Mouse (Mus musculus) lung, embryonic 14.5 days (tissue): ENCODE measurements around the gene Me3. TPM values are rescaled to one million over a fixed set of nuclear protein-coding genes. Genes with fewer than 3 reads are reported as not detected.
A peak's percentile ranks its signal among the peaks of the same experiment; 100 is the strongest.

Experiments
- ATAC-seq: fragments of 200-750 bp; cut with Nextera tagmentation; 2 replicates; pipeline ENCODE4 v1.8.0; 2017; ENCODE audit warnings: mild to moderate bottlenecking, moderate TSS enrichment, moderate library complexity; ENCODE audit not compliant: insufficient read depth
- DNase-seq: peaks from one replicate; pipeline ENCODE4 v3.0.0-alpha.2; 2015
- H3K27ac ChIP-seq: fragments of 300-500 bp; sonication (generic); 2 replicates; pipeline ENCODE4 v1.5.1; 2014; ENCODE audit warnings: low read depth, mild to moderate bottlenecking, moderate library complexity
- H3K27me3 ChIP-seq: fragments of 300-500 bp; sonication (generic); 2 replicates; pipeline ENCODE4 v1.6.1; 2014; ENCODE audit warnings: low read length, control low read depth; ENCODE audit not compliant: insufficient read depth
- H3K36me3 ChIP-seq: fragments of 300-500 bp; sonication (generic); 2 replicates; pipeline ENCODE4 v1.6.1; 2014; ENCODE audit warnings: control low read depth; ENCODE audit not compliant: insufficient read depth
- H3K4me1 ChIP-seq: fragments of 300-500 bp; sonication (generic); 2 replicates; pipeline ENCODE4 v1.6.1; 2014; ENCODE audit warnings: antibody characterized with exemption, control low read depth; ENCODE audit not compliant: insufficient read depth
- H3K4me2 ChIP-seq: fragments of 300-500 bp; sonication (generic); 2 replicates; pipeline ENCODE4 v1.6.1; 2014; ENCODE audit warnings: mild to moderate bottlenecking
- H3K4me3 ChIP-seq: fragments of 300-500 bp; sonication (generic); 2 replicates; pipeline ENCODE4 v1.5.1; 2014; ENCODE audit warnings: low read depth, low read length
- H3K9ac ChIP-seq: fragments of 300-500 bp; sonication (generic); 2 replicates; pipeline ENCODE4 v1.6.1; 2014
- H3K9me3 ChIP-seq: fragments of 300-500 bp; sonication (generic); 2 replicates; pipeline ENCODE4 v1.6.1; 2016; ENCODE audit warnings: low read depth, low read length, control low read depth
- CTCF ChIP-seq: IDR thresholded peaks from 2 replicates; pipeline ENCODE4 v1.5.1; 2016; ENCODE audit warnings: antibody characterized with exemption, low read depth
- WGBS: fragments of 180-500 bp; shearing (Covaris S2); extraction: QIAGEN DNeasy Blood & Tissue Kit; methylation state at CpG from one replicate; pipeline ENCODE4 v1.1.7; 2014; 5-methylcytosine and 5-hydroxymethylcytosine counted together
- polyA plus RNA-seq: library from polyadenylated mRNA; unstranded; fragments of >200 nt; fragmentation: Nextera tagmentation; extraction: Ambion mirVana; gene quantifications from 2 replicates; pipeline ENCODE4 v1.2.1, GENCODE M21; 2014

Me3 gene
- polyA plus RNA-seq, 1 experiment from 2014 or later, result 0.84 TPM

DNA sequence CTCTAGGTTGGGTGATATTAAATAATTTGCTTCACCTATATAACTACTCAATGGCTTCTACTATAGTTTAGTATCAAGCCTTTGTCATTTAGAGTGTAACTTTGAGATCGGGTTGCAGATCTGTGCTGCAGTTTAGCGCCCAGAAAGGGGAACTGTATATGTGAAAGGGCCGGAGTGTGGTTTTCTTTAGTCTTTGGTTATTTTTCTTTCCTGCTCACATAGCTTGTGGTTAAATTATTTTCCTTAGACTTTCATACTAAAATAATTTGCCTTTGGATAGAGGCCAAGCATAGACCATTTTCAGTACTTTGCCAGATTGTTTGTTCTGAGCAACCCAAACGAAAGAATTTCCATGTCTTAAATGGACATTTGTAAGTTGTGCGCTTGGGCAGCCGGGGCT is 46.9 kb downstream of the Me3 start:
- no peaks in the 10 kb centered on the region for H3K27me3 ChIP-seq
- no peaks in the 10 kb centered on the region for H3K4me1 ChIP-seq
- 67% methylated on average over 6 of the region's 6 CpGs for WGBS
- H3K9me3 ChIP-seq, result no peaks in the 10 kb centered on the region
- no peak for ATAC-seq
- H3K9ac ChIP-seq, result no peak overlapping the region
- H3K36me3 ChIP-seq, result no peaks in the 10 kb centered on the region
- peak; percentile 15 for DNase-seq
- no peak overlapping the region for H3K4me2 ChIP-seq
- no peak overlapping the region for H3K4me3 ChIP-seq
- no peak overlapping the region for H3K27ac ChIP-seq
- TF ChIP-seq CTCF, result no peak

DNA sequence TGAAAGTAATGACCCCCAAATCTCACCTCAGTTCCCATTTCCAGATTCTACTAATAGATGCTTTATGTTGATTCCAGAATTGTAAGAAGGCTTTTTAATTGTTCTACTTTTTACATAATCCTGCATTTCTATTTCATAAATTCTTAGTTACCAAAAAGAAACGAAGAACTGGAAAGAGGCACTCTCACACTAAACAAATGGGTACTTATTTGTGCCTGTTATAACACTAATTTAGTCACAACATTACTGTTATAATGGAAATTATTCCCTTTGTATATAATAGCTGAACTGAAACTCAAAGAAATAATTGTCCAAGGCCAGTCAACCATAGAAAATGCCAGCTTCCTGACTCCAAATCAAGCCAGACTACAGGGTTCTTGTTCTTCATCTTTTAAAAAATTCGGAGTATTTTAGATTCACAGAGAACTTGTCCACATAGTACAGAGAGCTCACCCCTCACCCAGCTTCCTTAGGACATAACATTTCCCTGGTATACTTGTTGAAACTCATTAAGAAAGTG is 47.5 kb downstream of the Me3 start:
- Histone ChIP-seq H3K4me1 (no peaks in the 10 kb centered on the region), H3K36me3 (no peaks in the 10 kb centered on the region), H3K27me3 (no peaks in the 10 kb centered on the region), H3K4me3 (no peak overlapping the region), H3K27ac (no peak overlapping the region), H3K9ac (no peak overlapping the region), H3K9me3 (no peaks in the 10 kb centered on the region), H3K4me2 (no peak overlapping the region)
- TF ChIP-seq CTCF, result no peak
- ATAC-seq, result no peak
- WGBS, result 89% methylated on average over 2 of the region's 2 CpGs
- no peak for DNase-seq

DNA sequence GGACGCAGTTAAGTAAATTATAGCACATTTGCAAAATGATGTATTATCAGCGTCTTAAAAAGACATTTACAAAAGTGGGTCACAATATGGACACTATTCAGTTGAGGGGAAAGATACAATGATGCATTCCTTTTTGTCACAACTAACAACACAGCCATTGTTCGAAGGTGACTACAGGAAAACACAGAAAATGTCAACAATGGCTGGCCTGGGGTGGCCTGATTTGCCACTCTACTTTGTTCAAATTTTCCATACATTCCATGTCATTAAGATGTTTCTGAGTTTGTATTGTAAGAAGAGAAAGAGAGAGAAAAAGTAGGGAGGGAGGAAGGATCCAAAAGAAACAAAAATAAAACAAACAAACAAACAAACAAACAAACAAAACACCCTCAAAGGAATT is 48.7 kb downstream of the Me3 start:
- Histone ChIP-seq H3K4me2 (no peak overlapping the region), H3K36me3 (no peaks in the 10 kb centered on the region), H3K27ac (no peak overlapping the region), H3K27me3 (no peaks in the 10 kb centered on the region), H3K9me3 (no peaks in the 10 kb centered on the region), H3K4me1 (no peaks in the 10 kb centered on the region), H3K9ac (no peak overlapping the region), H3K4me3 (no peak overlapping the region)
- ATAC-seq (no peak), DNase-seq (no peak)
- 70% methylated on average over 3 of the region's 3 CpGs for WGBS
- TF ChIP-seq CTCF, result no peak

DNA sequence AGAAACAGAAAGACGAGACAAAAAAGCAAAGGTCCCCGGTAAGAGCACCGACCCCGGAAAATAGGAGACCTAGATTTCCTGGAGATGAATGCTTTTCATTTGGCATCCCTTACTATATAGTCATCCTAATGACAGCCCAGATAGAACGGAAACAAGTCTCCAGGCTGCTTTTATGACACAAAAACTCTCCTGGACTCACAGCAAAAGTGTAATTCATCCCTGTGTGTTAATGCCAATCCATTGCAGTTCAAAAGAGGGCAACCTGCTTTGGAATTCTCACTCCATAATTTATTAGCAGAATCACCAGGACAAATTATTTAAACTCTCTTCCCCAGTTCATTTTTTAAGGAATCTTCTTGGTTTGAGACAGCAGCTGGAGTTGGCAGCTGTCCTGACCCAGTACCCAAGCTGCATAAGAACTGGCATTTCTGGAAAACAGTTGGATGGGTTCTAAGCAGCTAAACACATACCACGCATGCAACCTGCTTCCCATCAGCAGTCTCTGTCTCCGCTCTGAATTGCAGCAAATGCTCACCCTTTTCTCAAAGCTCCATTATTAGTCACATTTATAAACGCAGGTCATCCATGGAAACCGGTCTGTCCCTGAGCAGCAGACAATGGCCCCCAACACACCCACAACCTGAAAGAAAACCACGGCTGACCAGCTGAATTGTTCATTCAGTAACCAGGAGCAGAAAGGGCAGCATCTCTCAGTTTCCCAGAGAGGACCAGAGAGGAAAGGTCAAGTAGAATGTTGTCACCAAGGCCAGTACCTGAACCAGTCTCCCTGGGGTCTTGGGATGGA is 49.7 kb downstream of the Me3 start:
- Histone ChIP-seq H3K4me1 (no peaks in the 10 kb centered on the region), H3K9me3 (no peaks in the 10 kb centered on the region), H3K4me2 (no peak overlapping the region), H3K27me3 (no peaks in the 10 kb centered on the region), H3K36me3 (no peaks in the 10 kb centered on the region), H3K4me3 (no peak overlapping the region), H3K27ac (no peak overlapping the region), H3K9ac (no peak overlapping the region)
- WGBS, result 86% methylated on average over 10 of the region's 10 CpGs
- ATAC-seq (no peak), DNase-seq (no peak)
- TF ChIP-seq CTCF, result no peak

DNA sequence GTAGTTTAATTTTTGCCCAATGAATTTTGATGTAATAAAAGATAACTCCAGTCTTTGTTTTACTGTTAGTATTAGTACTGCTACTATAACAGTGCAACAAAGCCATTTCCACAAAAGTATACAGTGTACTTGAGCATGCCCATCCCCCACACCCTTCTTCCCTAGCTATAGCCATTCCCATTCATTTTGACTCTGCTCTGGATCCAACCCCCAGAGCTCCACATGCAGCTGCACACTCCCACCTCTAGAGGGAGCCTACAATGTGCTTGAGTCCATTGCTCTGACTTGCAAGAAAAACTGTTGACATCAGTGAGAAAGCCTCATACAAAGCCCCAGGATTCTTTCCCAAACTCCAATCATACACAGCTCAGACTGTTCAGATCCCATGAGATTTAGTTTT is 66.0 kb downstream of the Me3 start:
- peak; percentile 31; the same call in 1 of the 2 replicates for ATAC-seq
- DNase-seq, result peak; percentile 72
- H3K9ac ChIP-seq, result no peak overlapping the region
- H3K4me3 ChIP-seq, result no peak overlapping the region
- H3K9me3 ChIP-seq, result no peaks in the 10 kb centered on the region
- peak; percentile 71 for TF ChIP-seq CTCF
- H3K27ac ChIP-seq, result no peak overlapping the region
- H3K4me2 ChIP-seq, result no peak overlapping the region
- no peaks in the 10 kb centered on the region for H3K4me1 ChIP-seq
- H3K27me3 ChIP-seq, result no peaks in the 10 kb centered on the region
- H3K36me3 ChIP-seq, result no peaks in the 10 kb centered on the region

DNA sequence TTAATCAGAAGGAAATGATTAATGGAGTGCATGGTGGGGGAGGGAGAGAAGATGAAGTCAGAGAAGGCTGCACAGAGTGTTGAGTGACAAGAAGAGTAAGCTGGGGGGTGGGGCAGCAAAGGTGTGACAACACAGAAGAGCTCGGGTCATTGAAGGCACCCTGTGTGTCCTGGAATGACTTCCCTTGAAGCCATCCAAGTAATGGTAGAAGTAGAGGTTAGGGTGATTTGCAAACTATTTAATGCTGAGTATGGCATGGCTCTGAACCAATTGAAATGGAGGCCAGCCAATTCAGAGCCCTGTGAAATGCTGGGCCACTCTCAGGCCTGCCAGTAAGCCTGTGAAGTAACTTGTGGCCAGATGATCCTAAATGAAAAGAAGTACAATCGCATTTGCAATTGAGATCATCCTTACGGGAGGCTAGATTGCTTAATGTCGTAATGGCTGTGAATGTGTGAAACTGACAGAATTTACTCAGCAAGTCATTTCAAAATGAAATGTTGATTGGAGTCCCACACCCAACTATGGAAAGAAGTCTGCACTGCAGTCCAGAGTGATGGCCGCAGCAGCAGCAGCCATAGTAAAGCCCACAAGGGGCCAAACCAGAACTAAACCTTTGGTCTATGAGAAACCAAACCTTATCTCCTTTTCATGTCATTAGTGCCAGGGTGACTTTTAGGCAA is 67.6 kb downstream of the Me3 start:
- no peaks in the 10 kb centered on the region for H3K4me1 ChIP-seq
- H3K4me2 ChIP-seq, result no peak overlapping the region
- H3K9me3 ChIP-seq, result no peaks in the 10 kb centered on the region
- peak; percentile 42 for DNase-seq
- no peak for ATAC-seq
- TF ChIP-seq CTCF, result no peak
- H3K27me3 ChIP-seq, result no peaks in the 10 kb centered on the region
- no peaks in the 10 kb centered on the region for H3K36me3 ChIP-seq
- WGBS, result 52% methylated on average over 5 of the region's 5 CpGs
- H3K27ac ChIP-seq, result no peak overlapping the region
- H3K4me3 ChIP-seq, result no peak overlapping the region
- no peak overlapping the region for H3K9ac ChIP-seq

DNA sequence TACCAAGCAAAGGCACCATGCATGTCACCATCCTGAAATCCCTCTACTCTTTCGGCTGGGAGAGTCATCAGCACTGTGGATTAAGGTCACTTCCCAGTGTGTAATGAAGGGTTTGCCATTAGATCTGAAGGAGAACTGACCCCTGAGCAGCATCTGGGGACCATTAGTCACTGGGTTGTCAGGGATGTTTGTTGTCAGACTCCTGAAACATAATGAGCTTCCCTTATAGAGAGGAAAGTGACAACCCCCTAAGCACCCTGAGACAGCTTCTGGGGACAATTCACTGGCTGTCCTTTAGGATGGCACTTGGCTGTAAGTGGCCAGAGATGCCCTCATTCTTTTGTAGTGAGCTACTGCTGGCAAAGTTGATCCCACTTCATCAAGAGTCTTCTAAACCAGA is 68.3 kb downstream of the Me3 start:
- DNase-seq (no peak), ATAC-seq (no peak)
- H3K4me2 ChIP-seq, result no peak overlapping the region
- no peak overlapping the region for H3K4me3 ChIP-seq
- no peaks in the 10 kb centered on the region for H3K27me3 ChIP-seq
- no peak overlapping the region for H3K27ac ChIP-seq
- no peaks in the 10 kb centered on the region for H3K9me3 ChIP-seq
- H3K9ac ChIP-seq, result no peak overlapping the region
- H3K36me3 ChIP-seq, result no peaks in the 10 kb centered on the region
- no peaks in the 10 kb centered on the region for H3K4me1 ChIP-seq
- no peak for TF ChIP-seq CTCF
- WGBS, result 19% methylated on average over 1 of the region's 1 CpGs
